Mouse (Mus musculus) brain, embryonic 18.5 days (tissue): ENCODE results near the gene Cdc37l1.

Experiments
- DNase-seq: peaks from one replicate; pipeline ENCODE4 v3.0.0-alpha.2; 2012; ENCODE audit warnings: low read depth, low spot score

The Cdc37l1 gene

DNA sequence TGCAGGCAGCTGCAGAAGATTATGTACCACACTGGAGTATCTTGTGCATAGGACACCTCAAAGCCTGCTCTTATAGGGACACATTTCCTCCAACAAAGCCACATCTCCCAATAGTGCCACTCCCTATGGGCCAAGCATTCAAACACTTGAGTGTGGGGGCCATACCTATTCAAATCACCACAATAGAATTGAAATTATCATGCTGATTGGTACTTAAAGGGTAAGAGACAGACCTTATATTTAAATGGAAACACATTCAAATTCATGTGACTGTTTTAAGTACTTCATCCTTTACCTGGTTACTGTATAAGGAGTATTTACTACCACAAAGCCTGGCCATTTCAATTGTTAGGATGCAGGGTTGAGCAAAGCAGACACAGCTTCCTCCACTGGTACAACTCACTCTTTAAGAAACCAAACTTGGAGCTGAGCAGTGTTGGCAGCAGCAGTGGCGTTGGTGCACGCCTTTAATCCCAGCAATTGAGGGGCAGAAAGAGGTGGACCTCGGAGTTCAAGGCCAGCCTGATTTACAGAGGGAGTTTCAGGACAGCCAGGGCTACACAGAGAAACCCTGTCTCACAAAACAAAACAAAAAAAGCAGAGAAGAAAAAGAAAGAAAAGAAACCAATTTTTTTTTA, 18.0 kb downstream of the Cdc37l1 start:
- DNase-seq, result no peak

DNA sequence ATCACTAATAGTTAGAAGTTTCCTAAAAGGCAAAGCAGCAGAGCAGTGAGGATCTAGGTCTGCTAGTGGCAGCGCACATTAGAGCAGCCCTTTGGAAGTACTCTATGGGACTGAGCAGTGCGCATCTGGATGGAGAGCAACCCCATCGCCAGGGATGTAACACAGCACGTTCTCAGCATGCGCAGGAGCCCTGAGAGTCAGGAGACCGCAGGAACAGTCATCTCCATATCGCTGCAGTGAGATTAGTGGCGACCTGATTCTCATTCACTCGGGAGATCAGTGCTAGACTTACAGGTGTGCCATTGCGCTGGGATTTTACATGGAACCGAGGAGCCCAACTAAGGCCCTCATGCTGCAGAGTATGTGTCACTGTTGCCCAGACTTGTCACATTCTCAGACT, 18.9 kb downstream of the Cdc37l1 start:
- no peak for DNase-seq

GRCm38 (mm10) chr19:29011355-29011990, 21.3 kb downstream of the Cdc37l1 start:
- DNase-seq, result no peak

- DNase-seq, result no peak
Observed at GRCm38 (mm10) chr19:29014466-29015055, 24.4 kb downstream of the Cdc37l1 start.

- DNase-seq, result no peak
Observed at GRCm38 (mm10) chr19:29015410-29016203, 25.5 kb downstream of the Cdc37l1 start.

DNA sequence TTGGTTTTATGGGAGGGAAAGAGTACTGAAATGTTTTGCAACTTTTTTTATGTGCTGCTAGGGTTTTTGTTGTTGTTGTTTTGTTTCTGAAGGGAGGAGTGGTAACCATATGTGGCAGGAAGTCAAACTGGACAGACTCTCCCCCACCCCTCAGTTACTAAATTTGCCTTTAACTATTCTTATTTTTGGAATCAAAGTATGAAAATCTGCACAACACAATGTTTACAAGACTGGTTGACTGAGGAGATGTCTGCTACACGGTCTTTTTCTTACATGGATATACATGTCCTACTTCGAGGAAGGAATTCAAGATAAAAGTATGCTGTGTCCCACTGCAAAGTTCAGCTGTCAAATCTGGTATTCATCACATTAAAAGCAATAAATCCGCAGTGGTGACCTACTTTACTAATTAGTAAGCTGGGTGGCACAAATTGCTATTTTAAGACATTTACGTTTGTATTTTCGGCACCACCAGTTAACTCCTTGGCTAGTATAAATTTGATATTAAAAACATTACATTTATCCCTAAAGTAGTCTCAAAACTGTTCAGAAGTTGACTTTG, 26.1 kb downstream of the Cdc37l1 start:
- no peak for DNase-seq

GRCm38 (mm10) chr19:29016786-29017185, 26.6 kb downstream of the Cdc37l1 start:
- no peak for DNase-seq

GRCm38 (mm10) chr19:29019647-29020046, 29.5 kb downstream of the Cdc37l1 start:
- no peak for DNase-seq

- no peak for DNase-seq
Observed at GRCm38 (mm10) chr19:29021754-29022345, 31.7 kb downstream of the Cdc37l1 start.

DNA sequence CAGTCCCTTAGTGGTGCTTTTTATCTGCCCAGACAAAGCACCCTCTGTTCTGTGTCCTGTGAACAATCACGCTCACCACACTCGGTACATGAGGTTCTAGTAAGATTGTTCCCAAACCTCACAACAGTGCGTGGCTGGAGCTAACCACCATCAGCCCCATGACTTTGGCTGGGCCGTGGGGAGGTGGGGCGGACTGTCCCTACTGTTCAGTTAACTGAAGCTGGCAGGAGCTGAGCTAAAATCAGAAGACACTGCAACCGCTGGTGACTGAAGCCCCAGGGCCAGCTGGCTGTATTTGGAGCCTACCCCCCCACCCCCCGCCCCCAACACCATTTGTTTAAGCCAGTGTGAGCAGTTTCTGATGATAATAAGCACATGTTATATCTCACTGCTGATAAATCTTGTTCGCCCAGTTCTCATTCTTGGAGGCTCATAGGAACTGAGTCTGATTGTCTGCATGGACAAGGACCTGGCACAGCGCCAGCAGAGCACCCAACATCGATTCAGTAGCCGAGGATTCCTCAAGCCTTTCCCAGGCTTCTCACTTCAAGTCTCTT, 34.3 kb downstream of the Cdc37l1 start:
- no peak for DNase-seq

DNA sequence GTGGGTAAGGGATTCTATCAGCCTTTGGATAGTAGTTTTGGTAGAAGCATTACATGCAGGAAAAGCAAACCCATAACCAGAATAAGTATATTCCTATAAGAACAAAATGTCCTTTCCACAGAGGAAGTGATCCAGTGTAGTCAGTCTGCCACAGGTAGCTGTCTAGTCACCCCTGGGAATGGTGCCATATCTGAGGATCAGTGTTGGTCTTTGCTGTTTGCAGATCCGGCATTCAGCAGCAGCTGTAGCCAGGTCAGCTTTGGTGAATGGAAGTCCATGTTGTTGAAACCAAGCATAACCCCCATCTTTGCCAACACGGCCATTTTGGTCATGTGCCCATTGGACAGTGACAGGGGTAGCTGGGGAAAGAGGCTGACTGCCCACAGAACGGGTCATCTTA, 41.6 kb downstream of the Cdc37l1 start:
- no peak for DNase-seq

- no peak for DNase-seq
Observed at GRCm38 (mm10) chr19:29032662-29033061, 42.5 kb downstream of the Cdc37l1 start.

DNA sequence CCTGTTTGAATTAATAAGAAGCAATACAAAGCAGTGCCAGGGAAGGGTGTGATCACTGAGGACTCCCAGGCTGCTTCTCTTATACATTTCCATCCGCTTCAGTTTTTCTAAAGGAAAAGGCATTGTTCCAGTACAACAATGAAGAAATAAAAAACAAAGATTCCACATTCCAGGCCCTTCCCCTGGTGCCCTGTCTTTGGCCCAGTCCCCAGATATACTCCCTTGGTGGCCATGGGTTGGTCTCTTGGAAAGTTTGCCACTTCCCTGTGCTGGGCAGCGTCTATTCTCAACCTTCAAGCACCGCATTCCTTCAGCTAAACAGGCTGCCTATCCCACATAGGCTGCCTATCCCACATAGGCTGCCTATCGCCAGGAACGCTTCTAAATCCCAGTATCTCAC, 46.9 kb downstream of the Cdc37l1 start:
- DNase-seq, result no peak

GRCm38 (mm10) chr19:29037541-29037940, 47.4 kb downstream of the Cdc37l1 start:
- no peak for DNase-seq

DNA sequence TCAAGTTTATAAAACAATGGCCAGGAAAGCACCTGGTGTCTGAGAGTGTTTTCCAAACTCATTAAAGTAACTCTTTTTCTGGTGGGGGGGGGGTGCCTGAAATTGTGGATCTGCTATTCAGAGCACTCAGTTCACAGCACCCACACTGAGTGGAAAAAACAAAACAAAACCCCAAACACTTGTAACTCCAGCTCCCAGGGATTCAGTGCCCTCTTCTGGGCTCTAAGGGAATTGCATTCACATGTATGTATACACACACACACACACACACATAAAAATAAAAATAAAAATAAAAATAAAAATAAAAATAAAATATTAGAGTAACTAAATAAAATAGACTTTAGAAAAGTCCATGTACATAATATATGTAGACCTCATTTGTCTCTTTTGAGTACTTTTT, 49.2 kb downstream of the Cdc37l1 start:
- no peak for DNase-seq

- no peak for DNase-seq
Observed at GRCm38 (mm10) chr19:29040206-29040605, 50.1 kb downstream of the Cdc37l1 start.

GRCm38 (mm10) chr19:29042143-29042542, 52.0 kb downstream of the Cdc37l1 start:
- no peak for DNase-seq

GRCm38 (mm10) chr19:29042647-29043046, 52.5 kb downstream of the Cdc37l1 start:
- DNase-seq, result no peak

- no peak for DNase-seq
Observed at GRCm38 (mm10) chr19:29044353-29044768, 54.2 kb downstream of the Cdc37l1 start.

- DNase-seq, result no peak
Observed at GRCm38 (mm10) chr19:29045369-29045768, 55.2 kb downstream of the Cdc37l1 start.

GRCm38 (mm10) chr19:29045956-29046650, 56.0 kb downstream of the Cdc37l1 start:
- no peak for DNase-seq
